Mouse (Mus musculus): ENCODE data around the gene Coro1a. TPM values are rescaled to one million over a fixed set of nuclear protein-coding genes. Genes with fewer than 3 reads are reported as not detected.

Gene Coro1a
- total RNA-seq, 4 experiments from 2014 or later, result 4.9 to 10.0 (median 6.2) TPM

DNA sequence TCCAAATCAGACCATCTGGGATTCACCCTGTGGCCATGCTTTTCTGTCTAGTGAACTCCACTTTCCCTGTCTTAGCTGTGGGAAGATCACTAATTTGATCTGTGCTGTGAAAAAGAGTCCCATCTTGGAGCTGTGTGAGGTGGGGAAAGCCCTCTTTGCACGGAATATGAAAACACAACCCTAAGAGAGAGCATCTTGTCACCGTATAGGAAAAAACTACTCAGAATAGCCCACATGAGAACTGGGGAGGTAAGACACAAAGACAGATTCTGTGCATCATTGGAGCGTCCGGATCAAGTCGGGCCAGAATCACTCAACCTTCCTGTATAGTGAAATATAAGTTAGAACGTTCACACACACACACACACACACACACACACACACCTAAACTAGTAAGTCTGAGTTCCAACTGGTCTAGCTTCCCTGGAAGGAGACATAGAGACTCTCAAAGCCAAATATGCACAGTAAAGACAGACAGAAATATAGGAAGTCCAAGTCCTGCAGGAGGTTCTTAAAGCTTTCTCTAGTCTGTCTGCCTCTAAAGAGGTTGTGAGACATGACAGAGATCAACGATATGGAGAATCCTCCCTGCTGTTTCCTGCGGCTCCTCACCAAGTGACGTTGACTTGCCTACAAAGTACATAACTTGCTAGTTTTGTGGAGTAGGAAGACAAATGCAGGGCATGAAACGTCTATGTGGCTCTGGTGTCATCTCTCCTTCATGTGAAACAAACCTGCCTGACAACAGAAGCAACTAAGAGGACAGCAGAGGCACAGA lies 777 bp upstream of the Coro1a start:
- no peak for DNase-seq (ENCODE audit: low spot score)

DNA sequence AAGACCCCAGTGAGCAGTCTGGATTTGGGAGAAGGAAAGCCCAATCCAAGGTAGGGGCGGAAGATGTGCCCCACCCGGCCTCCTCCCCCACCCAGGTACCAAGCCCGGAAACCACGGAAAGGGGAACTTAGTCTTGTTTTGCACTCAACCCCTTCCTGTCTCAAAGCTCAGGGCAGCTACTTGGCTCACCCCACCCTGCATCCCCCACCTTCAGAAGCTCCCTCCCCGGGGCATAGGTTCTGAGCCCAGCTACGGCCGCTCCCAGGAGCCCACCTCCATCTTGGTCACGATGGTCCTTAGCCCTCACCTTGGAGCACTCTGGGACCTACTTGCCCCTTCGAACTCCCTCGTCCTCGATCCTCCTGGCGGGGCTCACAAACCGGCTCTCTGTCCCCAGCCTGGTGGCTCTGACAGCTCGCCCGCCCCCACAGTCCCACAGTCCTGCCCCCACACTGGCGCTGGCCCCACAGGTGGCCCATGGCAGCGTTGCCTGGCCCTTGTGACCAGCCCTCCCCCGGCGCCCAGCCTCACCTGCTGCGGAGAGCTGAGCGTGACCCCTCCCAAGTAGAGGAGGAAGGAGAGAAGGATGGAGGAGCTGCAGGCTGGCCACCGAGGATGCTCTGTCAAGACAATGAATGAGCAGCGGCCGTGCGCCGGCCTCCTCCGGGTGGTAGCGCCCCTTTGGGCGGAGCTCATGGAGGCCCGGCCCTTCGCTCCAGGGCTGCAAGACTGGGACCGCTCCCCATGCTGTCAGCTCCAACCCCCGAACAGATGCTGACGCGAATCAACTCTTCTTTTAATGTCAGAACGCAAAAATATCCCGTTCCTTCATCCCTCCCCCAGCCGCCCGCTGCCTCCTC lies 3.2 kb downstream of the Coro1a start:
- peak; percentile 56 for DNase-seq (ENCODE audit: low spot score)

DNA sequence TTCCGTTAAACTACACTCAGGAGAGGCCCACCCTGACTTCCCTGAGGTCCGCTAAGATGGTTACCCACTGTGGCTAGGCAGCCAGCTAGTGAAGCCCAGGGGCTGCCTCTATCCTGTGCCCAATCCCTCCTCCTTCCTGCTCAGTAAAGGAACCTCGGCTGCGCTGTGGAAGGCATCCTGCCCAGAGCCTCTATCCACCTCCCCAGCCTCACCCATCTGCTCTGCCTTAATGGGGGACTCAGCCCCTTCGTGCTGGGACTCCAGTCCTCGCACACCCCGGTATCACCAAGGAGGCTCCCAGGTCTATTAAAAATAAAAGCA lies 3.9 kb downstream of the Coro1a start:
- DNase-seq (ENCODE audit: low spot score), result no peak

GRCm38 (mm10) chr7:126702861-126703756 lies 4.5 kb downstream of the Coro1a start:
- DNase-seq (ENCODE audit: low spot score), result no peak

GRCm38 (mm10) chr7:126702358-126702757 lies 5.2 kb downstream of the Coro1a start:
- no peak for DNase-seq (ENCODE audit: low spot score)

- DNase-seq (ENCODE audit: low spot score), result no peak
Observed at GRCm38 (mm10) chr7:126701559-126702357, 5.8 kb downstream of the Coro1a start.

- peak; percentile 87 for DNase-seq (ENCODE audit: low spot score)
Observed at GRCm38 (mm10) chr7:126701070-126701469, 6.5 kb downstream of the Coro1a start.

GRCm38 (mm10) chr7:126700063-126701015 lies 7.2 kb downstream of the Coro1a start:
- no peak for DNase-seq (ENCODE audit: low spot score)

- no peak for DNase-seq (ENCODE audit: low spot score)
Observed at GRCm38 (mm10) chr7:126697838-126698237, 9.7 kb downstream of the Coro1a start.

DNA sequence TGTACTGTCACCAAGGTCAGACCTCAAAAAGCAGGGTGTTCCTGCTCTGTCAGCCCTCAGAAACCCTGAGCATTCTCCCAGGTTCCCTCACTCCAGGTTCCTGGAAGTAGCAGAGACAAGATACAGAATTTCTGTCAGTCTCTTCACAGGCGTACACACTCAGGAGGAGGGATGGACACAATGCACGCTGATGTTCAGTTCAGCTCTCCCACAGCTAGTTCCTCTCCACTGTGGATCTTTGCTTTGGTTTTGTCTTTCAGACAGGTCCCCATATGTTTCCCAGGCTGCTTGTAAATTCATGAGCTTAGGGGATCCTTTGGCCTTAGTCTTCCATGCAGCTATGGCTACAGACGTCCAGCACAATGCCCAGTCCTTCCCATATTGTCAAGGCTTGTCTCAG lies 10.7 kb downstream of the Coro1a start:
- DNase-seq (ENCODE audit: low spot score), result no peak

GRCm38 (mm10) chr7:126696303-126696702 lies 11.3 kb downstream of the Coro1a start:
- DNase-seq (ENCODE audit: low spot score), result no peak

DNA sequence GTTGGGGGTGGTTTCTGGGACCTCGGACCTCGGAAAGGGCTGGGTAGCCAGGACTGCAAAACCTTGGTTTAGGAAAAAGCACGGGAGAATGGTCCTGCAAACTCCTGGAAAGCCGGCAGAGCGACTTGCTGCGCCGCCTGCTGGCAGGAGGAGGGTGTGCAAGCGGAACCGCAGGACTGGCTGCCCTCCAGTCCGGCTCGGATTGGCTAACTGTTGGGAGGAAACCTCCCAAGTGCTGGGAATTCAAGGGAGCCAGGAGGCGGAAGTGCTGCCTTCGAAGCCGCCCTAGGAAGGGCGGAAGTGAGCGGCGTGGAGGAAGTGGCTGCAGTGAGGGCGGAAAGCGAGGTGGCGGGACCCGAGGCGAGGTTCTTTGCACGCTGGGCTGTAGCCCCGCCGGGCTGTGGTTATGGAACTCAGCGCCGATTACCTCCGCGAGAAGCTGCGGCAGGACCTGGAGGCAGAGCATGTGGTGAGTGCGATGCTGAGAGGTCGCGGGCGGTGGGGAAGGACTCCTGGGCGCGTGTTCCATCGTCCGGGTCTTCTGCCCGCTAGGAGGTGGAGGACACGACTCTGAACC lies 11.9 kb downstream of the Coro1a start, which contains the start of gene Slx1b:
Gene Slx1b (minus strand): TSS at position 154 of the 577 bp plus-strand sequence.
- peak; percentile 96 for DNase-seq (ENCODE audit: low spot score)

DNA sequence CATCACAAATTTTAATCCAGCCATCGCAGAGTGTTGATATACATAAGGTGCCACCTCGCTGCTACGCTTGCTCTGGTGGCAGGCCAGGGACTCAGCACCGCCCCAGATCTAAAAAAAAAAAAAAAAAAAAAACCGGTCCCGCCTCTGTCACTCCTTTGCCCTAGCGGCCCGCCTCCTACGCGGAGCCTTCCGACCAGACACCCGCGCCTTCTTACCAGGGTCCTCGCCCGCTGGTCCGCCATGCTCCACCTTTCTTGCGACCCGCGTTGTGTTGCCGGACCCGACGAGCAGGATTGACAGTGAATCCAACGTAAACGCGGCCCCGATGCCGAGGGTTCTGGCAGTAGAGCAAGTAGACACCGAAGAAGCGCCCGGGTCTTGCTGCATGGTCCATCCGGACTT lies 12.4 kb downstream of the Coro1a start, which contains the start of gene Bola2:
Gene Bola2 (plus strand): TSS at position 192 of the 402 bp plus-strand sequence.
- peak; percentile 62 for DNase-seq (ENCODE audit: low spot score)

GRCm38 (mm10) chr7:126694441-126695051 lies 13.0 kb downstream of the Coro1a start:
- no peak for DNase-seq (ENCODE audit: low spot score)

GRCm38 (mm10) chr7:126693781-126694180 lies 13.8 kb downstream of the Coro1a start:
- no peak for DNase-seq (ENCODE audit: low spot score)

- peak; percentile 91 for DNase-seq (ENCODE audit: low spot score)
Observed at GRCm38 (mm10) chr7:126693256-126693655, 14.3 kb downstream of the Coro1a start.

DNA sequence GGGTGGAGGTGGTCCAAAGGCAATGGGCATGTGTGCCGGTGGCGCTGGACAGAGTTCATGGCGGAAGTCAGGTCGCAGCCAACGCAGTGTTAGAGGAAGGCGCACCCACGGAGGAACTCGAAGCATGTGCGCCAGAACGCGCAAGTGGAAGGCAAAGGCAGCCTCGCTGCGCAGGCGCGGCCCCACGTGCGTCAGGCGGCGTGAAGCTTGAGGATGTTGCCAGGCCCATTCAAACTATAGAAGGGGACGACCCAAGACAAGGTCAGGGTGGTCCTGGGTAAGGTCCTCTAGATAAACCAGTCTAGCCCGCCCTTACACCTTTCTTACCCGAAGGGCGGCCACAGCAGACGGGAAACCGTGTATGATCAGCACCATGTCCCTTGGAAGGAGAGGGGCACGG lies 15.2 kb downstream of the Coro1a start:
- DNase-seq (ENCODE audit: low spot score), result no peak

GRCm38 (mm10) chr7:126691676-126692075 lies 15.9 kb downstream of the Coro1a start:
- DNase-seq (ENCODE audit: low spot score), result no peak

GRCm38 (mm10) chr7:126690737-126691136 lies 16.9 kb downstream of the Coro1a start:
- no peak for DNase-seq (ENCODE audit: low spot score)
